In genomic region chr1:119217387-119217786, GRCm38 (mm10) we compare ENCODE assay signal across 14 mouse cellular contexts.
DNase-seq lines count a peak whose midpoint lies in the region; ATAC-seq lines count a peak whose summit lies in the region.
"Had no signal": no experiment of that assay in that cellular context is flagged by ENCODE, and none has a peak within 500 bp of the region (broad histone marks: within the 10 kb centered on the region; RNA-seq: fewer than 3 reads in every experiment).

No protein-coding gene starts in this region.

- ATAC-seq in limb, embryonic 15.5 days (ENCODE audit: insufficient number of reproducible peaks, low FRiP score, low TSS enrichment, low read depth), result peak; percentile 31; the same call in 1 of the 2 replicates
- ATAC-seq in embryonic facial prominence, embryonic 11.5 days (replicated peaks; ENCODE audit: insufficient number of reproducible peaks, low FRiP score, low TSS enrichment, low read depth), result no peak
- peak; percentile 69; the same call in 1 of the 2 replicates for ATAC-seq in liver, embryonic 11.5 days (replicated peaks; ENCODE audit: low FRiP score)
- ATAC-seq in stomach, embryonic 15.5 days (ENCODE audit: insufficient read depth, low FRiP score, low read depth), result peak; percentile 33; the same call in 1 of the 2 replicates
- ATAC-seq in megakaryocyte, adult 5-6 weeks (ENCODE audit: poor library complexity, severe bottlenecking), result no peak
- ATAC-seq in megakaryocyte-erythroid progenitor cell, adult 5-6 weeks (replicated peaks; ENCODE audit: low FRiP score, low TSS enrichment, poor library complexity, severe bottlenecking), result no peak

- WGBS in limb, embryonic 15.5 days, result 40% methylated on average over 4 of the region's 4 CpGs
- WGBS in limb, embryonic 10.5 days, result 34% methylated on average over 4 of the region's 4 CpGs
- WGBS in embryonic facial prominence, embryonic 11.5 days, result 22% methylated on average over 4 of the region's 4 CpGs
- WGBS in liver, embryonic 11.5 days, result 40% methylated on average over 4 of the region's 4 CpGs
- 33% methylated on average over 4 of the region's 4 CpGs for WGBS in stomach, embryonic 15.5 days

- H3K9me3 ChIP-seq in limb, embryonic 15.5 days, result no peaks in the 10 kb centered on the region
- no peaks in the 10 kb centered on the region for H3K9me3 ChIP-seq in limb, embryonic 10.5 days (replicated peaks)
- no peaks in the 10 kb centered on the region for H3K9me3 ChIP-seq in embryonic facial prominence, embryonic 11.5 days (replicated peaks; ENCODE audit: control insufficient read depth, low read length)
- no peaks in the 10 kb centered on the region for H3K9me3 ChIP-seq in liver, embryonic 11.5 days (ENCODE audit: control insufficient read depth, low read length)
- H3K9me3 ChIP-seq in stomach, embryonic 15.5 days, result no peaks in the 10 kb centered on the region
- H3K9me3 ChIP-seq: midbrain, embryonic 10.5 days; neural tube, embryonic 13.5 days had no signal

- no peaks in the 10 kb centered on the region for H3K36me3 ChIP-seq in limb, embryonic 15.5 days
- no peaks in the 10 kb centered on the region for H3K36me3 ChIP-seq in limb, embryonic 10.5 days
- H3K36me3 ChIP-seq in embryonic facial prominence, embryonic 11.5 days (replicated peaks; ENCODE audit: control insufficient read depth, insufficient read depth, low read depth, low read length), result no peaks in the 10 kb centered on the region
- no peaks in the 10 kb centered on the region for H3K36me3 ChIP-seq in liver, embryonic 11.5 days (ENCODE audit: control insufficient read depth, insufficient read depth, low read length)
- no peaks in the 10 kb centered on the region for H3K36me3 ChIP-seq in stomach, embryonic 15.5 days
- H3K36me3 ChIP-seq: midbrain, embryonic 10.5 days; neural tube, embryonic 13.5 days had no signal

- H3K9ac ChIP-seq in limb, embryonic 15.5 days, result no peak overlapping the region
- H3K9ac ChIP-seq in embryonic facial prominence, embryonic 11.5 days (replicated peaks; ENCODE audit: low read length), result no peak overlapping the region
- H3K9ac ChIP-seq in liver, embryonic 11.5 days (ENCODE audit: low read depth, low read length), result no peak overlapping the region
- H3K9ac ChIP-seq in stomach, embryonic 15.5 days, result no peak overlapping the region
- H3K9ac ChIP-seq: neural tube, embryonic 13.5 days had no signal

- DNase-seq in limb, embryonic 10.5 days (ENCODE audit: low spot score), result no peak
- DNase-seq in embryonic facial prominence, embryonic 11.5 days (ENCODE audit: low spot score), result peak; percentile 36
- DNase-seq in liver, embryonic 11.5 days (ENCODE audit: low spot score), result peak; percentile 32
- DNase-seq in urinary bladder, postnatal 10 days (ENCODE audit: low spot score), result no peak
- DNase-seq: cerebellum, postnatal 14 days; heart, adult 2 months; kidney, postnatal 14 days; lung, postnatal 10 days had no signal

- H3K4me3 ChIP-seq in limb, embryonic 15.5 days, result no peak overlapping the region
- H3K4me3 ChIP-seq in limb, embryonic 10.5 days, result no peak overlapping the region
- H3K4me3 ChIP-seq in embryonic facial prominence, embryonic 11.5 days (ENCODE audit: low read depth, low read length), result no peak overlapping the region
- H3K4me3 ChIP-seq in liver, embryonic 11.5 days (ENCODE audit: low read depth, low read length), result no peak overlapping the region
- H3K4me3 ChIP-seq in stomach, embryonic 15.5 days (replicated peaks), result no peak overlapping the region
- H3K4me3 ChIP-seq: heart, adult 2 months; midbrain, embryonic 10.5 days; neural tube, embryonic 13.5 days had no signal

- H3K27ac ChIP-seq in limb, embryonic 15.5 days, result no peak overlapping the region
- no peak overlapping the region for H3K27ac ChIP-seq in limb, embryonic 10.5 days
- no peak overlapping the region for H3K27ac ChIP-seq in embryonic facial prominence, embryonic 11.5 days (replicated peaks; ENCODE audit: low read depth, low read length)
- H3K27ac ChIP-seq in liver, embryonic 11.5 days (ENCODE audit: low read depth, low read length), result no peak overlapping the region
- no peak overlapping the region for H3K27ac ChIP-seq in stomach, embryonic 15.5 days
- H3K27ac ChIP-seq: heart, adult 2 months; midbrain, embryonic 10.5 days; neural tube, embryonic 13.5 days had no signal

- no peak overlapping the region for H3K4me2 ChIP-seq in limb, embryonic 15.5 days
- no peak overlapping the region for H3K4me2 ChIP-seq in embryonic facial prominence, embryonic 11.5 days (ENCODE audit: low read depth, low read length)
- H3K4me2 ChIP-seq in liver, embryonic 11.5 days, result no peak overlapping the region
- H3K4me2 ChIP-seq in stomach, embryonic 15.5 days, result no peak overlapping the region
- H3K4me2 ChIP-seq: neural tube, embryonic 13.5 days had no signal

- H3K4me1 ChIP-seq in limb, embryonic 15.5 days, result no peaks in the 10 kb centered on the region
- peaks cover 4% of the 10 kb centered on the region for H3K4me1 ChIP-seq in limb, embryonic 10.5 days
- H3K4me1 ChIP-seq in embryonic facial prominence, embryonic 11.5 days (ENCODE audit: control insufficient read depth, insufficient read depth, low read length), result no peaks in the 10 kb centered on the region
- no peaks in the 10 kb centered on the region for H3K4me1 ChIP-seq in liver, embryonic 11.5 days (replicated peaks; ENCODE audit: control insufficient read depth, insufficient read depth, low read length)
- H3K4me1 ChIP-seq in stomach, embryonic 15.5 days, result no peaks in the 10 kb centered on the region

- H3K27me3 ChIP-seq in limb, embryonic 15.5 days, result no peaks in the 10 kb centered on the region
- no peaks in the 10 kb centered on the region for H3K27me3 ChIP-seq in limb, embryonic 10.5 days (ENCODE audit: low read depth, poor library complexity, severe bottlenecking)
- no peaks in the 10 kb centered on the region for H3K27me3 ChIP-seq in embryonic facial prominence, embryonic 11.5 days (ENCODE audit: control insufficient read depth, insufficient read depth, low read length)
- no peaks in the 10 kb centered on the region for H3K27me3 ChIP-seq in liver, embryonic 11.5 days (replicated peaks; ENCODE audit: control insufficient read depth, insufficient read depth, low read length)
- H3K27me3 ChIP-seq in stomach, embryonic 15.5 days (replicated peaks), result no peaks in the 10 kb centered on the region
- H3K27me3 ChIP-seq: neural tube, embryonic 13.5 days had no signal

Comparison
In these comparisons a context has a peak if more than half of its experiments do, and no peak if none do; other contexts are left out.
1. ATAC-seq: peak in limb, embryonic 15.5 days (single experiment), liver, embryonic 11.5 days (single experiment) and stomach, embryonic 15.5 days (single experiment); none in embryonic facial prominence, embryonic 11.5 days (single experiment), megakaryocyte, adult 5-6 weeks (single experiment) and megakaryocyte-erythroid progenitor cell, adult 5-6 weeks (single experiment).
2. DNase-seq: peak in embryonic facial prominence, embryonic 11.5 days (single experiment) and liver, embryonic 11.5 days (single experiment); none in limb, embryonic 10.5 days (single experiment) and urinary bladder, postnatal 10 days (single experiment).